Mouse (Mus musculus): Measurements from ENCODE around the gene Bdh2. TPM values are rescaled to one million over a fixed set of nuclear protein-coding genes. Genes with fewer than 3 reads are reported as not detected.

Bdh2 gene
- total and polyA plus RNA-seq, 2 experiments from 2014 or later = 2.0 to 6.4 TPM

DNA sequence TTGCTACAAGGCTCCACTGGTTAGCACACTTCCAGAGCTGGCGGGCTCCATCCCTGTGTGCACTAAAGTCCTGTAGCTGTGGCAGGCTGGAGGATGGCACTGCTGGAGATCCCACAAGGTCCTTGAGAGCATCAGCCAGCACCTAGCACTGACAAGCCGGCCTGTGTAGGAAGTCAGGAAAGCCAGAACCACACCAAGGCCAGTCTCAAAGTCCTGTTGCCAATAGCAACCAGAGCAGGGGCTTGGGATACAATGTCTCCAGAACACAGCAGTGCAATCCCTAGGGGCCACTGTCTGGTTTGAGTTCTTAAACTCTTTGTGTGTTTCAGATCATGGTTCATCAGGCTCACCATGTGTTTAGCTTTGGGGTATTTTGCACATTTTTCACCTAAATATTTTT, 33.8 kb downstream of the Bdh2 start:
- Histone ChIP-seq H3K4me2 (ENCODE audit: low read depth, low read length, poor library complexity, severe bottlenecking) (no peak overlapping the region), H3K9ac (replicated peaks; ENCODE audit: low read length, poor library complexity, severe bottlenecking) (no peak overlapping the region), H3K9me3 (ENCODE audit: low read length) (no peaks in the 10 kb centered on the region), H3K4me1 (ENCODE audit: insufficient read depth, low read length) (no peaks in the 10 kb centered on the region), H3K4me3 (ENCODE audit: low read depth, low read length) (no peak overlapping the region), H3K36me3 (ENCODE audit: insufficient read depth, low read length) (no peaks in the 10 kb centered on the region), H3K27me3 (ENCODE audit: insufficient read depth, low read length) (no peaks in the 10 kb centered on the region), H3K27ac (ENCODE audit: low read depth, low read length) (no peak overlapping the region)
- 70% methylated on average over 2 of the region's 2 CpGs for WGBS
- no peak; the same call in 1 of the 2 replicates for ATAC-seq (ENCODE audit: low FRiP score)
- TF ChIP-seq CTCF (IDR thresholded peaks at IDR 0.05) = no peak
- peak; percentile 41 for DNase-seq (ENCODE audit: low spot score)

DNA sequence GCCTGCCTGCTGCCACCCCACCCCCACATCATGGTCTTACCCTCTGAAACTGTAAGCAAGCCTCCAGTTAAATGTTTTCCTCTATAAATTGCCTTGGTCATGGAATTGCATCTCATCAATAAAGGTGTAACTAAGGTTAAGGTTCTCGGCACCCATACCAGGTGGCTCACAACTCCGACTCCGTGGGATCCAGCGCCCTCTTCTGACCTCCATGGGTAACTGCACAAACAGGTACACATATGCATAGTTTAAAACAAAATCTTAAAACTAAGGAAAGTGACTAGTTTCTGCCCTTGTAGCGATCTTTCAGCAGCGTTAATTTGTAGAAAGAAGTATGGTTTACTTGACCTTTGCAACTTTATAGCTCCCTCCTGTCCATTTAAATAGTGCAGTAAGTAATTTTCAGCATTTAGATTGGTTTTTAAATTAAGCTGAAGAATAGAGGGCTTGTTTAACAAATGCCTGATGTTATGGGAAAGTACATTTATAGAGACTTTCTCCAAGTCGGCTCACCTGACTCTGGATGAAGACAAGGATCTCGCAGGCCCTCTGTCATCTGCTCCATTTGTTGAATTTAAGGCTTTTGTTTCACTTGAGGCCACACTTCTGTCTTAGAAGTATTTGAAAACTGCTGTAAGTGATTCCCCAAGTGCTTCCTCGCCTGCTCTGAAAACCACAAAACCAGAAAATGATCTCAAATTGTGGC, 34.9 kb downstream of the Bdh2 start:
- no peak for DNase-seq (ENCODE audit: low spot score)

DNA sequence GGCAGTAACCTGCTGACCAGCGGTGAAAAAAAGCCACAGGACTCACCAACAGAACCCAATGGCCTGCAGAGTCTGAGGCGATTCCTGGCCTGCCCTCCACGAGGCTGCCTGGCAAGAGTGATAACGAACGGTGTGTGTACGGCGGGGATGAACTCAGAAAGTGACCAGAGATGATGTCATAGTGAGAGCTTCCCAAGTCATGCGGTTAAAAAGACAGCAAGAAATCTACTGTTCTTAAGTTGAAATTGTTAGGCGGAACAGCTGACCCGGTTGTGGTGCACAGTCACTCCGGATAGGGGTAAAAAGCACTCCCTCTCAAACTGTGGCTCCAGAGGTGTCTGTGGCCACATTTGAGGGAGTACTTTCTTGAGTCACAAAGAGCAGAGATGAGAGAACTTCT, 37.3 kb downstream of the Bdh2 start:
- H3K4me3 ChIP-seq (ENCODE audit: low read depth, low read length) = no peak overlapping the region
- H3K4me1 ChIP-seq (ENCODE audit: insufficient read depth, low read length) = no peaks in the 10 kb centered on the region
- no peaks in the 10 kb centered on the region for H3K9me3 ChIP-seq (ENCODE audit: low read length)
- no peak for ATAC-seq (ENCODE audit: low FRiP score)
- no peak for TF ChIP-seq CTCF (IDR thresholded peaks at IDR 0.05)
- no peaks in the 10 kb centered on the region for H3K27me3 ChIP-seq (ENCODE audit: insufficient read depth, low read length)
- WGBS = 89% methylated on average over 11 of the region's 11 CpGs
- H3K9ac ChIP-seq (replicated peaks; ENCODE audit: low read length, poor library complexity, severe bottlenecking) = no peak overlapping the region
- H3K27ac ChIP-seq (ENCODE audit: low read depth, low read length) = no peak overlapping the region
- H3K36me3 ChIP-seq (ENCODE audit: insufficient read depth, low read length) = no peaks in the 10 kb centered on the region
- no peak overlapping the region for H3K4me2 ChIP-seq (ENCODE audit: low read depth, low read length, poor library complexity, severe bottlenecking)
- DNase-seq (ENCODE audit: low spot score) = no peak

More for the DNA sequence above, 34.9 kb downstream of the Bdh2 start:
- Histone ChIP-seq H3K4me1 (ENCODE audit: insufficient read depth, low read length) (no peaks in the 10 kb centered on the region), H3K36me3 (ENCODE audit: insufficient read depth, low read length) (no peaks in the 10 kb centered on the region), H3K9ac (replicated peaks; ENCODE audit: low read length, poor library complexity, severe bottlenecking) (no peak overlapping the region), H3K4me3 (ENCODE audit: low read depth, low read length) (no peak overlapping the region), H3K4me2 (ENCODE audit: low read depth, low read length, poor library complexity, severe bottlenecking) (no peak overlapping the region), H3K27me3 (ENCODE audit: insufficient read depth, low read length) (no peaks in the 10 kb centered on the region), H3K9me3 (ENCODE audit: low read length) (no peaks in the 10 kb centered on the region), H3K27ac (ENCODE audit: low read depth, low read length) (no peak overlapping the region)
- no peak for ATAC-seq (ENCODE audit: low FRiP score)
- 90% methylated on average over 9 of the region's 9 CpGs for WGBS
- TF ChIP-seq CTCF (IDR thresholded peaks at IDR 0.05) = no peak

DNA sequence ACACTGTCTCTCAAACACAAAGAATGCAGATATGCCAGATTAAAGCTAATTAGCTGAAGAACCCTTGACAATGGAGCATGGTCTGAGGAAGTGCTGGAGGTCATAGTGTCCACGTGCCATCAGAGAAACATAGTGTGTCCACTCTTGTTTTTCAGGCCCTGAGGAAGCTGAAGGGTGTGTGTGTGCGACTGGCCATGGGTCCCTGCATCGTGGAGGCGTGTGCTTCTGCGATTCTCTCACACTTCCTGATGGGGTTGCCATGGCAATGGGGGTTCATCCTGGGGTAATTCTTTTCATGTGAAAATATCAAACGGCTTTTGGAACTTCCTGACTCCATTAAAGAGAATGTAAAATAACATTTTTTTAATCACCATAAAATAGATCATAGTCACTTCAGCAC, 43.3 kb downstream of the Bdh2 start:
- TF ChIP-seq CTCF (IDR thresholded peaks at IDR 0.05) = no peak
- ATAC-seq (ENCODE audit: low FRiP score) (peak; percentile 67), DNase-seq (ENCODE audit: low spot score) (no peak)
- 14% methylated on average over 6 of the region's 6 CpGs for WGBS
- H3K9me3 ChIP-seq (ENCODE audit: low read length) = no peaks in the 10 kb centered on the region
- no peaks in the 10 kb centered on the region for H3K27me3 ChIP-seq (ENCODE audit: insufficient read depth, low read length)
- no peaks in the 10 kb centered on the region for H3K36me3 ChIP-seq (ENCODE audit: insufficient read depth, low read length)
- H3K9ac ChIP-seq (replicated peaks; ENCODE audit: low read length, poor library complexity, severe bottlenecking) = no peak overlapping the region
- H3K4me3 ChIP-seq (ENCODE audit: low read depth, low read length) = no peak overlapping the region
- H3K27ac ChIP-seq (ENCODE audit: low read depth, low read length) = no peak overlapping the region
- H3K4me2 ChIP-seq (ENCODE audit: low read depth, low read length, poor library complexity, severe bottlenecking) = no peak overlapping the region
- H3K4me1 ChIP-seq (ENCODE audit: insufficient read depth, low read length) = no peaks in the 10 kb centered on the region

DNA sequence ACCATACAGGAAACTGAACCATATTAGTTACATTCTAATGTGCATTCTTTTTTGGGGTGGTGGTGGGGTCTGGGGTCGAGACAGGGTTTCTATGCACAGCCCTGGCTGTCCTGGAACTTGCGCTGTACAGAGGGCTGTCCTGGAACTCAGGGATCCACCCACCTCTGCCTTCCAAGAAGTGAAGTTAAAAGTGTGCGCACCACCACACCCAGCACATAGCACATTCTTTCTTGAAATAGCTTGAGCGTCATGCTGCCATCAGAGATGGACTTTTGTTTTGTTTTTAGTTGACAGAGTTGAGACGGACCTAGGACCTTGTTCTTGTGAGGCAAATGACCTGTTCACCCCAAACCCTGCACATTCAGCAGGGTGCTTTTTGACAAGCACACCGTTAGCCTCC, 46.2 kb downstream of the Bdh2 start:
- Histone ChIP-seq H3K27ac (ENCODE audit: low read depth, low read length) (no peak overlapping the region), H3K4me2 (ENCODE audit: low read depth, low read length, poor library complexity, severe bottlenecking) (no peak overlapping the region), H3K36me3 (ENCODE audit: insufficient read depth, low read length) (no peaks in the 10 kb centered on the region), H3K27me3 (ENCODE audit: insufficient read depth, low read length) (no peaks in the 10 kb centered on the region), H3K4me3 (ENCODE audit: low read depth, low read length) (no peak overlapping the region), H3K4me1 (ENCODE audit: insufficient read depth, low read length) (no peaks in the 10 kb centered on the region), H3K9ac (replicated peaks; ENCODE audit: low read length, poor library complexity, severe bottlenecking) (no peak overlapping the region), H3K9me3 (ENCODE audit: low read length) (no peaks in the 10 kb centered on the region)
- DNase-seq (ENCODE audit: low spot score) = no peak
- ATAC-seq (ENCODE audit: low FRiP score) = no peak
- no peak for TF ChIP-seq CTCF (IDR thresholded peaks at IDR 0.05)
- WGBS = 72% methylated on average over 6 of the region's 6 CpGs

DNA sequence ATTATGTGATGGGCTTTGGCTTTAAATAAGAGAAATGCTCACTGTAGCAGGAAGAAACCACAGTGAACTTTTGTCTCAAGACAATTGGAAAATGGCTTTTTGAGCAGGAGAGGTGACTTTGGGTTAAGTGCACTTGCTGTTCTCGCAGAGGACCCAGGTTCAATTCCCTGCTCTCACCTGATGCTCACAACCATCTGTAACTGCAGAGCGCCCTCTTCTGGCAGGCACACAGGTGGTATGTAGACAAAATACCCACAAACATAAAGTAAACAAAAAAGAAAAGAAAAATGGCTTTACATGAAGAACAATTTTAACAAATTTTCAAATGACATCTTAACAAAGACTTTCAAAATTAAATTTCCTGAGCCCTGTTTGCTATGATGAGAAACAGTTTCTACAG, 46.6 kb downstream of the Bdh2 start:
- ATAC-seq (ENCODE audit: low FRiP score) (no peak), DNase-seq (ENCODE audit: low spot score) (no peak)
- H3K9ac ChIP-seq (replicated peaks; ENCODE audit: low read length, poor library complexity, severe bottlenecking) = no peak overlapping the region
- H3K27ac ChIP-seq (ENCODE audit: low read depth, low read length) = no peak overlapping the region
- no peaks in the 10 kb centered on the region for H3K4me1 ChIP-seq (ENCODE audit: insufficient read depth, low read length)
- H3K4me3 ChIP-seq (ENCODE audit: low read depth, low read length) = no peak overlapping the region
- 62% methylated on average over 2 of the region's 2 CpGs for WGBS
- no peaks in the 10 kb centered on the region for H3K36me3 ChIP-seq (ENCODE audit: insufficient read depth, low read length)
- no peaks in the 10 kb centered on the region for H3K27me3 ChIP-seq (ENCODE audit: insufficient read depth, low read length)
- TF ChIP-seq CTCF (IDR thresholded peaks at IDR 0.05) = peak; percentile 44
- no peak overlapping the region for H3K4me2 ChIP-seq (ENCODE audit: low read depth, low read length, poor library complexity, severe bottlenecking)
- no peaks in the 10 kb centered on the region for H3K9me3 ChIP-seq (ENCODE audit: low read length)
